Mouse (Mus musculus): ENCODE measurements around the gene Ubiad1. TPM values are rescaled to one million over a fixed set of nuclear protein-coding genes. Genes with fewer than 3 reads are reported as not detected.

Ubiad1 gene
- polyA plus RNA-seq, 1 experiment from 2014 or later: 20.5 TPM

GRCm38 (mm10) chr4:148395875-148396274, 48.7 kb downstream of the Ubiad1 start:
- H3K4me1 ChIP-seq: peaks cover 32% of the 10 kb centered on the region; the same call in 1 of the 2 replicates
- no peak for ATAC-seq (ENCODE audit: low FRiP score, low read depth)

GRCm38 (mm10) chr4:148395198-148395597, 49.4 kb downstream of the Ubiad1 start:
- no peaks in the 10 kb centered on the region for H3K9me3 ChIP-seq
- 65% methylated on average over 7 of the region's 7 CpGs for WGBS
- peaks cover 32% of the 10 kb centered on the region; the same call in 1 of the 2 replicates for H3K4me1 ChIP-seq
- no peaks in the 10 kb centered on the region for H3K36me3 ChIP-seq
- ATAC-seq (ENCODE audit: low FRiP score, low read depth): no peak
- no peaks in the 10 kb centered on the region; the same call in none of the 2 replicates for H3K27me3 ChIP-seq
- H3K9ac ChIP-seq (replicated peaks): no peak overlapping the region
- H3K4me3 ChIP-seq: no peak overlapping the region
- no peak overlapping the region for H3K4me2 ChIP-seq (replicated peaks)
- no peak overlapping the region for H3K27ac ChIP-seq (replicated peaks)

More at GRCm38 (mm10) chr4:148395875-148396274, 48.7 kb downstream of the Ubiad1 start:
- Histone ChIP-seq H3K27ac (replicated peaks) (no peak overlapping the region), H3K4me3 (no peak overlapping the region), H3K9ac (replicated peaks) (no peak overlapping the region), H3K4me2 (replicated peaks) (no peak overlapping the region), H3K27me3 (no peaks in the 10 kb centered on the region; the same call in none of the 2 replicates), H3K9me3 (no peaks in the 10 kb centered on the region), H3K36me3 (no peaks in the 10 kb centered on the region)
- WGBS: 65% methylated on average over 6 of the region's 6 CpGs

GRCm38 (mm10) chr4:148391714-148392310, 52.8 kb downstream of the Ubiad1 start:
- ATAC-seq (ENCODE audit: low FRiP score, low read depth): no peak
- no peaks in the 10 kb centered on the region for H3K36me3 ChIP-seq
- H3K27me3 ChIP-seq: no peaks in the 10 kb centered on the region; the same call in 1 of the 2 replicates
- WGBS: 62% methylated on average over 21 of the region's 21 CpGs
- peaks cover 21% of the 10 kb centered on the region; the same call in 1 of the 2 replicates for H3K4me1 ChIP-seq
- no peaks in the 10 kb centered on the region for H3K9me3 ChIP-seq
- H3K4me2 ChIP-seq (replicated peaks): peak overlapping the region; percentile 7; the same call in 1 of the 2 replicates
- H3K9ac ChIP-seq (replicated peaks): no peak overlapping the region
- no peak overlapping the region for H3K4me3 ChIP-seq
- H3K27ac ChIP-seq (replicated peaks): no peak overlapping the region

GRCm38 (mm10) chr4:148389635-148390034, 54.9 kb downstream of the Ubiad1 start:
- no peak overlapping the region for H3K4me3 ChIP-seq
- ATAC-seq (ENCODE audit: low FRiP score, low read depth): no peak
- no peak overlapping the region for H3K27ac ChIP-seq (replicated peaks)
- H3K36me3 ChIP-seq: no peaks in the 10 kb centered on the region
- H3K9ac ChIP-seq (replicated peaks): no peak overlapping the region
- peaks cover 40% of the 10 kb centered on the region for H3K4me1 ChIP-seq
- no peaks in the 10 kb centered on the region for H3K9me3 ChIP-seq
- H3K27me3 ChIP-seq: peaks cover 5% of the 10 kb centered on the region; the same call in 1 of the 2 replicates
- WGBS: 51% methylated on average over 7 of the region's 7 CpGs
- no peak overlapping the region for H3K4me2 ChIP-seq (replicated peaks)

GRCm38 (mm10) chr4:148389047-148389446, 55.5 kb downstream of the Ubiad1 start:
- Histone ChIP-seq H3K9me3 (no peaks in the 10 kb centered on the region), H3K9ac (replicated peaks) (no peak overlapping the region), H3K27ac (replicated peaks) (no peak overlapping the region), H3K27me3 (peaks cover 5% of the 10 kb centered on the region; the same call in 1 of the 2 replicates), H3K36me3 (no peaks in the 10 kb centered on the region), H3K4me3 (no peak overlapping the region), H3K4me2 (replicated peaks) (no peak overlapping the region), H3K4me1 (peaks cover 46% of the 10 kb centered on the region)
- WGBS: 75% methylated on average over 6 of the region's 6 CpGs
- no peak for ATAC-seq (ENCODE audit: low FRiP score, low read depth)

- no peak overlapping the region for H3K4me3 ChIP-seq
- WGBS: 50% methylated on average over 7 of the region's 7 CpGs
- H3K4me2 ChIP-seq (replicated peaks): peak overlapping the region; percentile 16; the same call in 1 of the 2 replicates
- H3K36me3 ChIP-seq: no peaks in the 10 kb centered on the region
- H3K27ac ChIP-seq (replicated peaks): peak overlapping the region; percentile 90
- no peaks in the 10 kb centered on the region for H3K9me3 ChIP-seq
- H3K27me3 ChIP-seq: 0 out of 2 replicates have a peak, but pooled peaks cover 5% of the 10 kb centered on the region
- H3K4me1 ChIP-seq: peaks cover 38% of the 10 kb centered on the region
- no peak overlapping the region for H3K9ac ChIP-seq (replicated peaks)
- ATAC-seq (ENCODE audit: low FRiP score, low read depth): no peak
These were observed 59.3 kb downstream of the Ubiad1 start for GRCm38 (mm10) chr4:148385269-148385668.

Other genes with a start within 250 kb of the Ubiad1 start
- 7.8 and 9.4 TPM in 2 replicates for gene Disp3, start 156.8 kb downstream of the Ubiad1 start, polyA plus RNA-seq (2016; fragmentation: Nextera tagmentation; extraction: Ambion mirVana)
- gene Mtor, start 3.8 kb upstream of the Ubiad1 start, polyA plus RNA-seq (2016; fragmentation: Nextera tagmentation; extraction: Ambion mirVana): 33.3 and 35.4 TPM in 2 replicates
- 0.27 and 0.51 TPM in 2 replicates for gene Angptl7, start 55.7 kb upstream of the Ubiad1 start, polyA plus RNA-seq (2016; fragmentation: Nextera tagmentation; extraction: Ambion mirVana)
- 96.4 and 97.8 TPM in 2 replicates for gene Exosc10, start 113.7 kb upstream of the Ubiad1 start, polyA plus RNA-seq (2016; fragmentation: Nextera tagmentation; extraction: Ambion mirVana)
- gene Srm, start 146.7 kb upstream of the Ubiad1 start, polyA plus RNA-seq (2016; fragmentation: Nextera tagmentation; extraction: Ambion mirVana): 146 and 148 TPM in 2 replicates
- 0.21 TPM in 1 of 2 replicates, not detected in the other for gene Masp2, start 157.8 kb upstream of the Ubiad1 start, polyA plus RNA-seq (2016; fragmentation: Nextera tagmentation; extraction: Ambion mirVana)
- gene Tardbp, start 182.2 kb upstream of the Ubiad1 start, polyA plus RNA-seq (2016; fragmentation: Nextera tagmentation; extraction: Ambion mirVana): 380 and 385 TPM in 2 replicates
- not detected in 2 replicates for gene Gm572, start 198.5 kb upstream of the Ubiad1 start, polyA plus RNA-seq (2016; fragmentation: Nextera tagmentation; extraction: Ambion mirVana)

Measured in midbrain, embryonic 12.5 days (tissue).